Mouse (Mus musculus) ES-Bruce4 (cell line): ENCODE measurements around the gene Anapc15-ps.

Experiments
- CTCF ChIP-seq: IDR thresholded peaks from one replicate; pipeline ENCODE4 v1.8.1; 2011; ENCODE audit warnings: low read depth, low read length
- POLR2A ChIP-seq: IDR thresholded peaks from one replicate; pipeline ENCODE4 v1.8.1; 2011; ENCODE audit warnings: low read length; ENCODE audit not compliant: insufficient read depth

DNA sequence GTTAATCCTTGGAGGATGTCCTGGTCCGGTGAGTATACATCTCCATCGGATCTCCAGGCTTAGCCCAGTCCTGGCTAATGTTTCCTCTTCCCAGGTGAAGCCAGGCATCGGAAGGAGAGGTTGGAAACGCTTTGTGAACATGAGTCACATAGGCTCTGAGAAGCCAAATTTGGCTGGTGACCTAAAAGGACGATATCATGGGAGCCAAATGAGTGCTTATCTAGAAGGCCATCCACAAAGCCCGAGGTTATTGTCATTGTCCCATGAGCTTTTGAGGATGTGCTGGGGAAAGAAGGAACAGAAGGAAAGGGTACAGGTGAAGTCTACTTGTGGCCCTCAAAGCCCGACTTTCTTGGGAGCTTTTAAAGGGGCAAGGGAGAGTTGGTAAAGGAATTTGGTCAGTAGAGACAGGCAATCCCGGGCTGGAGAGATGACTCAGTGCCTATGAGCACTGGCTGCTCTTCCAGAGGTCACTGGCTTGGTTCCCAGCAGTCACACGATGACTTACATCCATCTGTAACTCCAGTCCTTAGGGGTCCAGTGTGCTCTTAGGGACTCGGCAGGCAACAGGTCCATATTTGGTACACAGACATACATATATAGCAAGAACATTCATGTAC lies 42.4 kb downstream of the Anapc15-ps start:
- TF ChIP-seq POLR2A (no peak), CTCF (no peak)
